Mouse (Mus musculus) hindbrain, postnatal 0 days (tissue): ENCODE data around the gene Dnajc1. TPM values are rescaled to one million over a fixed set of nuclear protein-coding genes. Genes with fewer than 3 reads are reported as not detected.

Experiments used
- ATAC-seq: fragments of 200-750 bp; cut with Nextera tagmentation; 2 replicates; pipeline ENCODE4 v1.8.0; 2017; ENCODE audit warnings: mild to moderate bottlenecking, moderate TSS enrichment, moderate library complexity
- DNase-seq: peaks from one replicate; pipeline ENCODE4 v3.0.0-alpha.2; 2015; ENCODE audit warnings: low spot score
- H3K27ac ChIP-seq: fragments of 300-500 bp; sonication (generic); 2 replicates; pipeline ENCODE4 v1.5.1; 2014; ENCODE audit warnings: mild to moderate bottlenecking
- H3K27me3 ChIP-seq: fragments of 300-500 bp; sonication (generic); 2 replicates; pipeline ENCODE4 v1.6.1; 2014; ENCODE audit warnings: low read length, mixed read lengths; ENCODE audit not compliant: insufficient read depth
- H3K36me3 ChIP-seq: fragments of 300-500 bp; sonication (generic); 2 replicates; pipeline ENCODE4 v1.6.1; 2014; ENCODE audit warnings: low read length, mixed read lengths; ENCODE audit not compliant: insufficient read depth
- H3K4me1 ChIP-seq: fragments of 300-500 bp; sonication (generic); 2 replicates; pipeline ENCODE4 v1.6.1; 2014; ENCODE audit warnings: antibody characterized with exemption, low read length, mixed read lengths; ENCODE audit not compliant: insufficient read depth
- H3K4me2 ChIP-seq: fragments of 300-500 bp; sonication (generic); 2 replicates; pipeline ENCODE4 v1.6.1; 2014; ENCODE audit warnings: low read depth, mild to moderate bottlenecking, low read length, moderate library complexity, mixed read lengths
- H3K4me3 ChIP-seq: fragments of 300-500 bp; sonication (generic); 2 replicates; pipeline ENCODE4 v1.5.1; 2014; ENCODE audit warnings: low read length
- H3K9ac ChIP-seq: fragments of 300-500 bp; sonication (generic); replicated peaks from 2 replicates; pipeline ENCODE4 v1.6.1; 2014; ENCODE audit warnings: mild to moderate bottlenecking, low read length, moderate library complexity, mixed read lengths
- H3K9me3 ChIP-seq: fragments of 300-500 bp; sonication (generic); 2 replicates; pipeline ENCODE4 v1.6.1; 2016; ENCODE audit warnings: low read length, mixed read lengths
- CTCF ChIP-seq: IDR thresholded peaks from 2 replicates; pipeline ENCODE4 v1.5.1; 2016; ENCODE audit warnings: antibody characterized with exemption, control low read depth, low read depth
- WGBS: fragments of 180-500 bp; shearing (Covaris S2); extraction: QIAGEN DNeasy Blood & Tissue Kit; methylation state at CpG from one replicate; pipeline ENCODE4 v1.1.7; 2014; 5-methylcytosine and 5-hydroxymethylcytosine counted together
- polyA plus RNA-seq: library from polyadenylated mRNA; unstranded; fragments of >200 nt; fragmentation: Nextera tagmentation; extraction: Ambion mirVana; gene quantifications from 2 replicates; pipeline ENCODE4 v1.2.1, GENCODE M21; 2015
- total RNA-seq: library from RNA; depleted of rRNA; stranded (reverse); fragments of >200 nt; gene quantifications from 2 replicates; pipeline ENCODE4 v1.2.3, GENCODE M21; 2014

Gene Dnajc1
- total and polyA plus RNA-seq, 2 experiments from 2014 or later = 13.0 to 21.2 TPM

DNA sequence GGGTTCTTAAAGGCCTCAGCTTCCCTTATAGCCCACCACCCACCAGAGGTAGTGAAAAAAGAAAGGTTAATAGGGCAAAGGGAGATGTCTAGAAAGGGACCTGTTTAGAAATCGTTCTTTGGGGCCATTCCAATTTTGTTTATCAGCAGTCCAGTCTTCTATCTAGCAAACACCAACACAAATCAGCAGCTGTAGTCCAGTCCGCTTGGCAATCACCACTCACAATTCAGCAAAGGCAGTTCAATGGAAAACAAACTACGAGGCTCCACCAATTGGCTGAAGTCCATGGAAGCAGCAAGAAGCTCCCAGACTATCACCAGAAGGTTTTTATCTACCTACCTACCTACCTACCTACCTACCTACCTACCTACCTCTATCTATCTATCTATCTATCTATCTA is 236.5 kb downstream of the Dnajc1 start:
- Histone ChIP-seq H3K27ac (no peak overlapping the region), H3K27me3 (no peaks in the 10 kb centered on the region), H3K4me1 (no peaks in the 10 kb centered on the region), H3K4me3 (no peak overlapping the region), H3K4me2 (no peak overlapping the region), H3K9me3 (no peaks in the 10 kb centered on the region), H3K36me3 (peaks cover 5% of the 10 kb centered on the region; the same call in 1 of the 2 replicates), H3K9ac (no peak overlapping the region)
- DNase-seq = no peak
- ATAC-seq = no peak
- 87% methylated on average over 3 of the region's 3 CpGs for WGBS
- TF ChIP-seq CTCF = no peak
